Mouse (Mus musculus) CD8-positive naive resting alpha-beta T cell, adult 57 days (primary cell): ENCODE results near the gene Gabrg1. TPM values are rescaled to one million over a fixed set of nuclear protein-coding genes. Genes with fewer than 3 reads are reported as not detected.

Experiments used
- total RNA-seq: library from RNA; stranded (reverse); gene quantifications from one replicate; pipeline ENCODE4 v1.2.4, GENCODE M21; 2023

Gabrg1 gene
- not detected for total RNA-seq

DNA sequence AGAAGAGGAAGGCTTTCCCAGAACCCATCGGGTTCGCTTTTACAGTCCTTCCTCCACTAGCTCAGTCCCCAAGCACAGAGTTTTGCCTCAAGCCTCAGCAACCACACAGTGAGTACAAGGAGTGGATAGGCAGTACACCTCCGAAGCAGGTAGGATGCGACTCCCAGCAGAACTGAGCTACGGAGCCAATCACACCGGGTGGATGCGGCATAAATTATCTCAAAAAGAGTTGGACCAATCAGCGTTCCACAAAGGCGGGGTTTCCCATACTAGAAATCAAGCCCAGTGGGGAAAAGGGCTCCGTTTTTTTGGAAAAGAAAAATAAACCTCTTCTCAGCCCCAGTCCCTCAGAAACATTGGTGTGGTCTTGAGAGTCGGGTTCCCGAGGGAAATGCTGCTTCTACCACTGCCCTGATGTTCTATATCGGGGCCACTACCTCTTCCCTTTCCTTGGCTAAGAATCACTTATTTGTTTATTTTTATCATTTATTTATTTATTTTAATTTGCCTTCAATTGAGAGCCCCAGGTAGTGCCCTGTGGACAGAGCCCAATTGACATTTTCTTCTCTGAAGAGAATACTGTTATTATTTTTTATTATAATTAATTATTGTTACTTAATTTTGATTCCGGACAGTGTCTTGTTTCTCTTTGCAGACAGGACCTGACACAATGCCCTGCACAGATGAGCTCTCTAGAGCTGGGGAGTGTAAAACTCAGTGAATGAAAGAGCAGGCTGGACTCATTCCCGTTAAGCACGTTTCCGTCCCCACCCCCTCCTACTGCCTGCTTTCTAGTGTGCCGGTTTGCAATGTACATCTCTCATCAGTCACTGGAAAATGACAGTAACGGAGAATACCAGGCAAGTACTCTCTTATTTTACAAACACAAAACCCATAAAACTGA lies at the start of gene Gabrg1:
TSS of gene Gabrg1 (minus strand) at position 426 of the 904 bp plus-strand sequence.

